Mouse (Mus musculus) kidney, postnatal 36 days (tissue): ENCODE measurements around the gene Hoxa11.
A peak's percentile ranks its signal among the peaks of the same experiment; 100 is the strongest.

Experiments
- DNase-seq, 2 experiments: peaks; one replicate each; pipeline ENCODE4 v3.0.0; 2021 to 2022; ENCODE audit warnings: mixed read lengths in 2 of 2

Hoxa11 gene

GRCm38 (mm10) chr6:52231885-52232567 lies 13.6 kb downstream of the Hoxa11 start:
- peak in 1 of 2 experiments; percentile 75 for DNase-seq

GRCm38 (mm10) chr6:52230516-52231165 lies 15.0 kb downstream of the Hoxa11 start, which contains the start of gene Hoxa9:
Hoxa9 (minus strand) TSS chr6:52231089.
- DNase-seq: peak in 1 of 2 experiments; percentile 83

- DNase-seq: peak; percentile 88
Measured at GRCm38 (mm10) chr6:52229558-52230416, 15.8 kb downstream of the Hoxa11 start.

GRCm38 (mm10) chr6:52228475-52229465 lies 16.8 kb downstream of the Hoxa11 start:
- DNase-seq: peak in 1 of 2 experiments; percentile 79

- DNase-seq: peak; percentile 63 to 70
Measured at GRCm38 (mm10) chr6:52227470-52228222, 18.0 kb downstream of the Hoxa11 start.

GRCm38 (mm10) chr6:52226569-52227257 lies 18.9 kb downstream of the Hoxa11 start:
- peak in 1 of 2 experiments; percentile 60 for DNase-seq

- peak; percentile 94 to 95 for DNase-seq
Measured at GRCm38 (mm10) chr6:52225612-52226568, 19.7 kb downstream of the Hoxa11 start.

- DNase-seq: peak in 1 of 2 experiments; percentile 61
Measured at GRCm38 (mm10) chr6:52224895-52225611, 20.6 kb downstream of the Hoxa11 start.

- DNase-seq: peak in 1 of 2 experiments; percentile 56
Measured at GRCm38 (mm10) chr6:52223939-52224760, 21.5 kb downstream of the Hoxa11 start.

- peak in 1 of 2 experiments; percentile 52 for DNase-seq
Measured at GRCm38 (mm10) chr6:52222729-52223128, 22.9 kb downstream of the Hoxa11 start.

- peak in 1 of 2 experiments; percentile 77 for DNase-seq
Measured at GRCm38 (mm10) chr6:52221993-52222685, 23.5 kb downstream of the Hoxa11 start.

GRCm38 (mm10) chr6:52221337-52221992 lies 24.1 kb downstream of the Hoxa11 start, which contains the start of gene Hoxa7:
Hoxa7 (minus strand) TSS chr6:52221854.
- peak; percentile 95 to 97 for DNase-seq

- DNase-seq: peak in 1 of 2 experiments; percentile 27
Measured at GRCm38 (mm10) chr6:52220865-52221310, 24.7 kb downstream of the Hoxa11 start.

GRCm38 (mm10) chr6:52220003-52220864 lies 25.4 kb downstream of the Hoxa11 start:
- peak in 1 of 2 experiments; percentile 74 for DNase-seq
